Mouse (Mus musculus) ES-E14 (cell line): ENCODE measurements at regions not wholly inside any gene's neighbourhood (a gene's known extent, or its start where the extent isn't known, plus 50 kb on each side); places are given as distances from the start of the nearest gene placed in this dataset.

Experiments used
- CHD2 ChIP-seq: IDR thresholded peaks from 2 replicates; pipeline ENCODE4 v1.6.1; 2014; ENCODE audit warnings: mild to moderate bottlenecking, low read depth, low read length, inconsistent platforms
- HCFC1 ChIP-seq: IDR thresholded peaks from 2 replicates; pipeline ENCODE4 v1.6.1; 2012; ENCODE audit warnings: low read length, inconsistent platforms, borderline replicate concordance; ENCODE audit not compliant: insufficient read depth
- ZNF384 ChIP-seq: IDR thresholded peaks from 2 replicates; pipeline ENCODE4 v1.6.1; 2012; ENCODE audit warnings: low read depth, low read length, inconsistent platforms

DNA sequence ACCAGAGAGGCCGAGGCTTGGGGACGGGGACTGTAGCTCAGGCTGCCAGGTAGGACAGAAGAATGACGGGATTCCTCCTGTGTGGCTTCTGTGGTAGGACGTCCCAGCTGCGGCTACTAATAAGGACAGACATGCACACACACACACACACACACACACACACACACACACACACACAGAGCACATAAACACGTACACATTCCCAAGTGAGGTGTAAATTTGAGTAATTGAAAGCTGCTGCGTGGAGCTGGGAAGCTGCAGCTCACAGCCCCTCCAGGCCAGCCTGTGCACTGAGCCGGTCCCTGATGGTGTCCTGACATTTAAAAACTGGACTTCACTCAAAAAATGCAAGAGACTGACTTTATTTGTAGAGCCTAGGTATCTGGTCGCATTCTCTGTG is 139.3 kb downstream of the Bmp7 start:
- TF ChIP-seq HCFC1 (no peak), CHD2 (no peak), ZNF384 (no peak)
